Mouse (Mus musculus) small intestine, adult 2 months (tissue): ENCODE data around the gene Adcy1.

Experiments used
- CTCF ChIP-seq: fragments of 200-500 bp; IDR thresholded peaks from 2 replicates; pipeline ENCODE4 v1.5.1; 2012; ENCODE audit warnings: low read depth, mild to moderate bottlenecking, control low read depth, inconsistent platforms, low read length, moderate library complexity, mixed read lengths; ENCODE audit not compliant: insufficient replicate concordance, insufficient read length; ENCODE audit errors: extremely low read depth
- POLR2A ChIP-seq: fragments of 200-500 bp; IDR thresholded peaks from 2 replicates; pipeline ENCODE4 v1.6.1; 2012; ENCODE audit warnings: low read depth, mild to moderate bottlenecking, control low read depth, inconsistent platforms, low read length, moderate library complexity

DNA sequence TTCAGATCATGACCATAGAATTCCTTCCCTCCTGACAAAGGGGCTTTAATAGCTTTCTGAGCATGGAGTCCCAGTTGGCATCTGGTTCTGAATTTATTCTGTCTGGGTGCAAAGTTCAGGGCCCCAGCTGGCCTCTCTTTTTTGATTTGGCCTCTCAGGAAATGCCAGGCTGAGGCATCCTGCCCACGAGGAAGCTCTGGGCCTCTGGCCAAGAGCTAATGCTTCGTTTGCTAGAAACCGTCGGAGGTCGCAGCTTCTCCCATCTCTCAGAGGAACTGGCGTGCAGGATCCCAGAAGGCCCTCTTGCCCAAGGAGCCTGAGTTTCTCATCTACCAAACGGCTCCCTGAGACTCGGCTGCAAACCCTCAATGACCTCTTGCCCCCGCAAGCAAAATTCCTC lies 147.9 kb downstream of the Adcy1 start:
- no peak for TF ChIP-seq CTCF
- TF ChIP-seq POLR2A, result no peak
